Mouse (Mus musculus): ENCODE measurements around the gene Gm20837. TPM values are rescaled to one million over a fixed set of nuclear protein-coding genes. Genes with fewer than 3 reads are reported as not detected.
"Not testable (repeated sequence)": the region's sequence is repeated elsewhere in the genome, so short reads cannot be mapped to it uniquely, and the experiment has no call there.

Gm20837 gene
- not detected for polyA plus RNA-seq (2012; fragmentation: generic; extraction: Trizol)
- long read RNA-seq, experiment 1, result 0 reads
- long read RNA-seq, experiment 2, result 0 reads

- not testable (repeated sequence) for H3K79me2 ChIP-seq (ENCODE audit: control insufficient read depth, insufficient read depth); H3K4me3 ChIP-seq (ENCODE audit: insufficient read depth, poor library complexity, severe bottlenecking); H3K36me3 ChIP-seq (ENCODE audit: control insufficient read depth, insufficient read depth); H3K27me3 ChIP-seq (ENCODE audit: control insufficient read depth, insufficient read depth, insufficient read length); H3K79me3 ChIP-seq (ENCODE audit: low read depth); H3ac ChIP-seq (ENCODE audit: control insufficient read depth, insufficient read length, low read depth)
Observed at GRCm38 (mm10) chrY:90400948-90401347, at the start of gene Gm20837. Gene Gm20837, plus strand, starts transcription at chrY:90401248.

Measured in C2C12 (cell line).